Mouse (Mus musculus): ENCODE data around the gene Zbp1.

The Zbp1 gene

DNA sequence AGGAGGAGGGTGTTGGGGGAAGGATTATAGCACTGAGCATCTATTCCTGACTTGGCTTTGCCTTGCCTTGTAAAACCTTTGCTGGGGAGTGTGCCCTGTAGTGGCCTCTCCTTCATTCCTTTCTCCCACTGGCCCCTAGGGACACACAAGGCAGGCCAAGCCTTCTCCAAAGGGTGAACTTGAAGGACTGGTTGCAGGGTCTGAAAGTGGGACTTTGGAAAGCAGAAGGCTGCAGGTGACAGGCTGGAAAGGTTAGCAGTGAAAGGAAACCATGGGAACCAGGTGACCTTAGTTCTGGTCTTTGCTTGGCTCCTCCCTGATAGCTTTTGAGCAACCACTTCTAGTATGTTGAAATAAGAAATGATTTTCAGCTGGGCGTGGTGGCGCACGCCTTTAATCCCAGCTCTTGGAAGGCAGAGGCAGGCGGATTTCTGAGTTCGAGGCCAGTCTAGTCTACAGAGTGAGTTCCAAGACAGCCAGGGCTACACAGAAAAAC, 912 bp downstream of the Zbp1 start:
- no peak for ATAC-seq (ENCODE audit: insufficient number of reproducible peaks, low FRiP score, low TSS enrichment)

DNA sequence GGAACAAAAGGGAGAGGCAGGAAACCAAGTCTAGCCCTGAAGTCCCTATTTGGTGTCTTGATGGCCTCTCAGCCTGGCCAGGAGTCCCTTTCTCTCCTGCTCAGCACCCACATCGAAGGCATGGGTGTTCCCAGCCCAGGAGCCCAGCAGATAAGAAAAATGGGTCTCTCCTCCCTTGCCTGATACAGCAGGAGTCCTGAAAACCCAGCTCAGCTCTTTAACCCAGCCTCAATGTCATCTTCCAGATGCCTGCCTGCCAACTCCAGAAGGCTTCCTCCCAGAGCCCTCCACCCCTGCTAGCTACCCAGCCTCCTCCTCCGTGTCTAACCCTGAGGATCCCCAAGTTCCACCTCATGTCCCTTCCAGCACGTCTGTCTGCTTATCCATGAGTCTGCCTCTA, 1.5 kb downstream of the Zbp1 start:
- ATAC-seq (ENCODE audit: insufficient number of reproducible peaks, low FRiP score, low TSS enrichment): no peak

DNA sequence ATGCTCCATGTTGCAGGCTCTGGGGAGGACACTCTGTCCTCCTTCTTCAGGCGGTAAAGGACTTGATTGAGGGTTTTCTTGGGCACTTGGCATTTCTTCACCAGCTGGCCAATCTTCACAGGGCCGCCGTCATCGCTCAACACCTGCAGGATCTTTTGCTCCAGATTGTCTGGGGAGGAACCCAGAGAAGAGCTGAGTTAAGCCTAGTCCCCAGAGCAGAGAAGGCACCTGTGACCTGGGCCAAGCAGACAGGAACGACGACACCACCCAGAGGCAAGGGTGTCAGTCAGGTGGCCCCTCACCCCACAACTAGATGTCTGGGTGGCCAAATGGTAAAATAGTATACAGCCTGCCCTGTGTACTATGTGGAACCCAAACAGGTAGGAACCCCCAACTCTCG, 1.9 kb downstream of the Zbp1 start:
- no peak for ATAC-seq (ENCODE audit: insufficient number of reproducible peaks, low FRiP score, low TSS enrichment)

DNA sequence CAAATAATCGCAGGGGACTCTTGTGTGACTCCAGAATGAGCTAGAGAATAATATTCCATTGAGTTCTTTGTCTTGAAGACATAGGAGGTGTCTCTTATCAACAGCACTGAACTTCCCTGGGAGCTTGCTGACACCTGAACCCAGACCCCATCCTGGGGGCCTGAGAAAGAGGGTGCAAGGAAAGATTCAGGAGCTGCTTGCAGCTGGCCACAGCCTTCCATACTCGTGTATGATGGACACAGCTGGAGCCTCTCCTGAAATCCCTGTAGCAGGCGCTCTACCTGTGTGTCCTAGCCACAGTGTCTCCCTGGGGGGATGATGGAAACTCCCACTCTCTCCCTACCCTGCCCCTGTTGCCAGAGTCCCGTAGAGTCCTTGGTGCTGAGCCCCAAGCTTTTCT, 6.5 kb downstream of the Zbp1 start:
- ATAC-seq (ENCODE audit: insufficient number of reproducible peaks, low FRiP score, low TSS enrichment): no peak

DNA sequence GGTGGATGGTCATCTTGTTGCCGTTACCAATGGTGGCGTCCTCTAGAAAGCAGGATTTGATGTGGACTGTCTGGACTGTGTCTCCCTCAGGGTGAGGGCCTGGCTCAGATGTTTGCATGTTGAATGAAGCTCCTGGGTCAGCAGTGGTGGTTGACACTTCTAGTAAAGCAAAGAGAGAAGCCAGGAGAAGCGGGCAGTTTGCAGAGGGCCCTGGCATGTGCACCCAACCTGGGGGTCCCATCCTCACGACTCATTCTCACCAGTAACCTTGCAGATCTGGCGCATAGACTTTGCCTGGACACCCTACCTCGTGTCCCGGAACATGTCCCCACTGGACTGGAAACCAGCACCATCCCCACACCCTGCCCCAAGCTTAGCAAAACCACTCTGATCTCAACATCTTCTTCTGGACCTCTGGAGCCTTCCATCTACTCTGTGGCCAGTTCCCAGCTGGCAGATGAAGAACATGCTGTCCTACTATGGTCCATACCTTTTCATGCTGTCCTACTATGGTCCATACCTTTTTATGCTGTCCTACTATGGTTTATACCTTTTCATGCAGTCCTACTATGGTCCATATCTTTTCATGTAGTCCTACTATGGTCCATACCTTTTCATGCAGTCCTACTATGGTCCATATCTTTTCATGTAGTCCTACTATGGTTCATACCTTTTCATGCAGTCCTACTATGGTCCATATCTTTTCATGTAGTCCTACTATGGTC, 9.5 kb downstream of the Zbp1 start:
- no peak for ATAC-seq (ENCODE audit: insufficient number of reproducible peaks, low FRiP score, low TSS enrichment)

DNA sequence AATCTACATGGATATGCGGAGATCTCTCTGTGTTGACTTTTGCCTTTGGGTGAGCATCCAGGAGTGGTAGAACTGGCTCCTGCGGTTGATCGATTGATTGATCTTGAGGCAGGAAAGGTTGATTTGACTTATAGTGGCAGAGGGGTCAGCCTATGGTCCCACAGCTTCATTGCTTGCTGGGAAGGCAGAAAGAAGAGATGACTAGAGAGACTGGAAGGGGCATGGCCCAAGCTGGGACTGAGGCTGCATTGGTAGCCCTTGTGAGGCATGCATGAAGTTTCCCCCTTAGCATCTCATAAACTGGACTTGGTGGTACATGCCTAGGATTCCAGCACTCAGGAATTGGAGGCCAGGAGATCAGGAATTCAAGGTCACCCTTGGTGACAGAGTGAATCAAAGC, 11.7 kb downstream of the Zbp1 start:
- no peak for ATAC-seq (ENCODE audit: insufficient number of reproducible peaks, low FRiP score, low TSS enrichment)

DNA sequence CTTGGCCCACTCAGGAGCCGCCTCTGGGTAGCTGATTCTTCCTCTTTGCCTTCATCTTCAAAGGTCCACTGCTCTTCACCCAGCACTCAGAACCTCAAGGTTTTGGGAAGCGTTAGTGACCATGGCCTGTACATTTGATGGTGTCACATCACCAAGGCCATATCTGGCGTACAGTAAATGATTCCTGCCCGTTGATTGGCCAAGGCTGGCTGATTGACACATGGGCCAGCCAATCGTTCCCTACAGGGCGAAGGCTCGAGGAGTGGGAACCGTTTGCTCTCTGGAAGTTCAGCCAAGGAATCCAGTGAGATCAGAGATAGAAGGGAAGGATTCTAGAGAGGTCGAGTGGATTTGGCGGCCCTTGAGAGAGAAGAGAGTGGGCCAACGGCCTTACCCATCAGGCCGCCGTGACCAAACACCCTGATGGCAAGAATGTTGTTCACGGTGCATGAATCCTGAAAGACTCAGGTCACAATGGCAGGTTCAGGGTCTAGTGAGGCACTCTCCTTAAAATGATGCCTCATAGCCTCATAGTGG, 13.1 kb downstream of the Zbp1 start:
- no peak for ATAC-seq (ENCODE audit: insufficient number of reproducible peaks, low FRiP score, low TSS enrichment)

DNA sequence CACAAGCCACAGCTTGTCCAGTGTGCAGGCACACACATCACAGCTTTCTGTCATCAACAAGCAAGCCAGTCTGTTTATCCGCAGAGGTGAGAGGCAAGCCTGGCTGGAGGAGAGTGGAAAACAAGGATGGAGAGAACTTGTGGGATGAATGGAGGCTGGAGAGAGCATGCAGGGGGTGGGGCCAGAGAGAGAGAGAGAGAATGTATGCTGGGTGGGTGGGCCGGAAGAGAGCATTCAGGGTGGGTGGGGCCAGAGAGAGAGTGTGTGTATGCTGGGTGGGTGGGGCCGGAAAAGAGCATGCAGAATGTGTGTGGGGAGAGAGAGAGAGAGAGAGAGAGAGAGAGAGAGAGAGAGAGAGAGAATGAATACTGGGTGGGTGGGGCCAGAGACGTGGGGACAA, 14.1 kb downstream of the Zbp1 start:
- ATAC-seq (ENCODE audit: insufficient number of reproducible peaks, low FRiP score, low TSS enrichment): no peak

DNA sequence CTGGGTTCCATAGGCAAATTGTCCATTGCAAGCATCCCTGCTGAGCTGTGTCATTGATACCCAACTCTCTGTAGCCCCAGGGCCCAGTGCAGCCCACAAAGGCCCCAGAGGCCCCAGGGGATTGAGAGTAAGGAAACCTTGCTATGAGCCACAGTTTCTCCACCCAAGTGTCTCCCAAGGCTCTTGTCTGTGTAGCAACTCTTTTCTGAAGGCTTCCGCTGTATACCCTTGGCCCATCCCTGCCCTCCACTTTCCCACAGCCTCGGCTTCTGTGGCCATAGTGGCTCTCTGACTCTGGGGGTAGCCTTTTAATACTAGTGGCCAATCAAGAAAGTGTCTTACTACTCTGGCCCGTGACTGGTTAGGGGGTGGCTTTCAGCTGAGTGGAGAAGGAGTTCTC, 15.0 kb downstream of the Zbp1 start:
- no peak for ATAC-seq (ENCODE audit: insufficient number of reproducible peaks, low FRiP score, low TSS enrichment)

DNA sequence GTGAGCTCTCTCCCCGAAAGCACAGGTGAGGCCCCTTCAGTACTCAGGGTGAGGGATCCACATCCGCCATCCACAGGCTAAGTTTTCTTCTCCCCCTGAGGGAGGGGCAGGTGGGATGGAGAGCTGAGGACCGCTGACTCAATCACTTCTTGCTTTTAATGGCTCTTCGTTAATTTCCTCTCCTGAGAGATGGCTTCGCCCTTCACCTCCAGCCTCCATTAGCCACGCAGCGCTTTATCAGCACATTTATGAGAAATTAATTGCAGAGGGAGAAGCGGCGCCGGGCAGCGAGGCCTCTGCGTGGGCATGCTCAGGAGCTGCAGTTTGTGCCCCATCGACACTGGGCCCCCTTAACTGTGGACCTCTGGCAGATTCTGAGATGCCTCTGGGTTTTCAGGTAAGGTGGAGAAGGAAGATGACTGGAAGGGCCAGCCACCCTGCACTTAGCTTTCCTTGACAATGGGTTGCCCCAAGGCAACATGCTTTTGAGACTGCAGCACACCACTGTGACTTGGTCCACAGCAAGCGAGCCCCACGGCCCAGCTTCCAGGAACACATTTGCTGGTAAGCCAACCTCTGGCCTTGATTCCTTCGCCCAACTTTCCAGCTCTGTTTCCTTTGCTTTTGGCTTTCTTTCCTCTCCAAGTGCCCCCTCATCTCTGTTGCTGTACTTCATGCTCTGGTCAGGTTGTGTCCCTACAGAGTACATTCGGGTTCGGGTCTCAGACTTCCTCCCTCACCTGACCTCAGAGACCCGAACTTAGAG, 15.6 kb downstream of the Zbp1 start:
- ATAC-seq (ENCODE audit: insufficient number of reproducible peaks, low FRiP score, low TSS enrichment): no peak

DNA sequence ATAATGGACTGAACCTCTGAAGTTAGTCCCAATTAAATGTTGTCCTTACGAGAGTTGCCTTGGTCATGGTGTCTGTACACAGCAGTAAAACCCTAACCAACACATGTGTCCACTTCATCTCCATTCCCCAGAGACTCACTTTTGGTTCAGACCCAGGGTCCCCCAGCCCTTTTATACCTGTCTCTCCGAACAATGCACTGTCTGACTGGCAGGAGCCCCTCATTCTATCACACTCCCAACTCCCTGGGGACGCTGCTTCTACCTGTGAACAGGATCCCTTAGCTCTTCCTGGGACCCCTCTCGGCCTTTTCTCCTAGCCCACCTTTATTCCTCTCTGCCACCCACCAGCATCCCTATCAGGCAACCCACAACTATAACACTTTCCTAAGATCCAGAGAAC, 23.9 kb downstream of the Zbp1 start:
- ATAC-seq (ENCODE audit: insufficient number of reproducible peaks, low FRiP score, low TSS enrichment): no peak

DNA sequence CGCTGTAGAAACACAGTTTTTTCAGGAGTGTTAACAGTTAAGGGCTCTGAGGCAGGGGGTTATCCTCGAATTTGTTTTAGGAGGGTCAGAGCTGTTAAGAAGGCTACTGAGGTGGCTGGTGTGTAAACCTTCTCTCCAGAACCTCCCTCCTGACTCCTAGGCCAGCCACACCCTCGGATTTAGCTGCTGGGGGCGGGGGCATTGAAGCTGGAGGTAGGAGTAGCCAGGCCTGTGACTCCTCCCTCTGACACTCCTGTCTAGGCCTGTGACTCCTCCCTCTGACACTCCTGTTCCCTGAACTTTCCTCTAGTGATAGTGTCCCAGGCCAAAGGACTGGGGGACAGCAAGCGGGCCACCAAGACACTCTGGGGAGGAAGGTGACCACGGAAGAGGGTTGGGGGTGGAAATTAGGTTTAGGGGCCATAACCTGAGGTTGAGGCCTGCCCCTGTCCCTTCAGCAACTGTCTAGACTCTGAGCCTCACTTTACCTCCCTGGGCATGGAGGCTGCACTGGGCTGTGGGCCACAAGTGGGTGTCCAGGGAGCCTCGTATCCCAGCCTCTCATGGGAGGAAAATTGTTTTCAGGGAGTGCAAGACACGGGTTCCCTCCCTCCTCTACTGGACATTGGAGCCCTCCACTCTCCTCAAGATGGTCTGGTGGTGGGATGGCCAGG, 31.4 kb downstream of the Zbp1 start:
- ATAC-seq (ENCODE audit: insufficient number of reproducible peaks, low FRiP score, low TSS enrichment): no peak

DNA sequence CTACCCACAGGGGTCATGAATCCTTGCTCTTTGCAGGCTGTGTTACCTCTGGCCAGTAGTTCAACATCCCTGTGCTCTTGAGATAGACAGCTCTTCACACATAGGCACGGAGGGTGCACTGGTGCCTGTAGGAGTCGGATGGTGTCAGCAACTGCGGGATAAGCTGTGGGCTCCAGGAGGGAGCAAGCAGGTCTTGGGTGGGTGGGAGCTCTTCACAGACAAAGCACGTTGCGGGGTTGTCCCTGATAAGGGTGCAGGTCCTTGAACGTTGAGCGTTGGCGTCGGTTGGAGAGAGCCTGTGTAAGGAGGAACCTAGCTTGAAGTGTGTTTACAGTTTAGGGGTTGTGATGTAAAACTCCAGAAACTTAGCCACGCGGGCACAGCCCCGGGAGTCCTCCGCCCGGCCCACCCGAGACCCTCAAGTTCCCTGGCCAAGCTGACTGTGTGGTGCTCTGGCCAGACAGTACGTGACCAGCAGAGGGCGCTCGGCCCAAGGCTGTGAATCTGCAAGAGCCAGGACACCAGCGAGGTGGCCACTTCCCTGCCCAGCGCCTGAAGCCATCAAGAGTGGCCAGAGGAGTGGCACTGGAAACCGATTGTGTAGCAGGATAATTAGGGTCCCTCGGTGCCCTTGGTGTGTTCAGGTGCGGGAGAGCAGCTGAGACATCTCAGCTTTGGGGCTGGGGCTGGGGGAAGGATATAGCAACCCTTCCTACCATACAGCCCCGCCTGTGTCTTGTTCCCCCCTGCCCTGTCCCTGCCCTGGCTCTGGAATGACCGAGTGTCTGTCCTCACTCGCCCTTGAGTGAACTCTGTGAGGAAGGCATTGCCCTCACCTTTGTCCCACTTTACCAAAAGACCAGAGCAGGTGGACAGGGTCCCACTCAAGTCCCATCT, 32.4 kb downstream of the Zbp1 start:
- peak; percentile 45; the same call in 1 of the 2 replicates for ATAC-seq (ENCODE audit: insufficient number of reproducible peaks, low FRiP score, low TSS enrichment)

DNA sequence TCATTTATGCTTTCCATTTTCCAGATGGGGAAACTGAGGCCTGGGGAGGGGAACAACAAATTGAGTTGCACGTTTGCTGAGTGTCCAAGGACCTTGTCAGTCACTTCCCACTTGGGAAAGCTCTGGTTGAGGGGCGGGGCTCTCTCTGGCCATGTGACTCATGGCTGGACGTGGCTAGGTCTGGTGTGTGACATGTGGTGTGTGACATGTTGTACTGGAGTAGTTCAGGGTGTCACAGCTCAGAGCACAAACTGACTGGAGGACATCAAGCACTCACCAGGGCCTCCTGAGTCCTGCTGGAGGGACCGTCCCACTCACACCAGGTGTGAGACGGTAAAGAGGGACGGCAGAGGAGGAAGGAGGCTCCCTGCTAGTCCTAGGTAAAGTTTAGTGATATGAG, 33.4 kb downstream of the Zbp1 start:
- ATAC-seq (ENCODE audit: insufficient number of reproducible peaks, low FRiP score, low TSS enrichment): no peak

DNA sequence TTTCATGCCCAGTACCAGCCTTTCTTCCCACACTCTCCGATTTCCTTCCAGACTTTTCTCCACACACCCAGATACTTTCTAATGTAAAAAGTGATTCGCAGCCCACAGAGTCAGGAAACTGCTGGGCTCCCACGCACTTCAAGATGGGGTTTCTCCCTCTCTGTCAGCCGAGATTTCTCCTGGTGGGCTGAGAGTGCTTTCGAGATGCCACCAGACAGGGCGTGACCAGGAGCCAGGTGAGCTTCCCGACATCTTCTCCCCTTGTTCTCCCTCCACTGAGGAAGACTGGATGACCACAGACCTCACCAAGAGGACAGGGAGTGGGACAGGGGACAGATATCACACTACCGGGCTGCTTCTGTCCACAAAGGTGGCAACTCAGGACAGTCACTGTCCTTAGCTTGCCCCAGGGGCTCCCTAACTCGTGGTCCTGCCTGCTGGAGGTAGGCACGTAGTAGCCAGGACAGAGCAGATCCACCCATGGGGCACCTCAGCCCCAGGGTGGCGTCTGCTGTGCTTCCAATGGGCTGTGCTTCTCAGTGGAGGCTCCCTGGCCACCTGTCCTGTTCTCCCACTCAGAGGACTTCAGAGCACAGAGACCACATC, 34.1 kb downstream of the Zbp1 start:
- ATAC-seq (ENCODE audit: insufficient number of reproducible peaks, low FRiP score, low TSS enrichment): no peak

DNA sequence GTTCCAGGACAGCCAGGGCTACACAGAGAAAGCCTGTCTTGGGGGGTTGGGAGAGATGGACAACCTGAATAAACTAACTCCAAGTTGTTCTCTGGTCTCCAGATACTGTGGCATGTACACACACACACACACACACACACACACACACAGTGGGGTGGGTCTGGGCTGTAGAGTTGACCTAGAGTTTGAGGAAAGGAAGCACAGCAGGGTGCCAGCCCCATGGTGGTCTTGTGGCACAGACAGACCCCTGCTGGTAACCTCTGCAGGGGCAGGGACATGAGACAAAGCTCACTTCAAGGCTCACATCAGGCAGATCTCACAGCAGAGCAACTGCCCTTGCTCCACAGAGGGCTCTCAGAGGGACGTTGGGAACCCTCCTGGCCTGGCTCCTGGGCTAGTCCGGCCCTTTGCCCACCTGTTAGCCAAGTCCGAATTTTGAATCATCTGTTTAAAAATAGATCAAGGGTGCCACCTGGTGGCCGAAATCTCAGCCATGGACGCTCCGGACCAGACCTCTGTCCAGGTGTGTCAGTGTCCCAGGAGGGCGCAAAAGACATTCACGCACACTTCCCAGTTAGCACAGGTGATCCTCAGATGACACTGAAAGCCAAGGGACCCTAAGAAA, 34.8 kb downstream of the Zbp1 start:
- no peak for ATAC-seq (ENCODE audit: insufficient number of reproducible peaks, low FRiP score, low TSS enrichment)

DNA sequence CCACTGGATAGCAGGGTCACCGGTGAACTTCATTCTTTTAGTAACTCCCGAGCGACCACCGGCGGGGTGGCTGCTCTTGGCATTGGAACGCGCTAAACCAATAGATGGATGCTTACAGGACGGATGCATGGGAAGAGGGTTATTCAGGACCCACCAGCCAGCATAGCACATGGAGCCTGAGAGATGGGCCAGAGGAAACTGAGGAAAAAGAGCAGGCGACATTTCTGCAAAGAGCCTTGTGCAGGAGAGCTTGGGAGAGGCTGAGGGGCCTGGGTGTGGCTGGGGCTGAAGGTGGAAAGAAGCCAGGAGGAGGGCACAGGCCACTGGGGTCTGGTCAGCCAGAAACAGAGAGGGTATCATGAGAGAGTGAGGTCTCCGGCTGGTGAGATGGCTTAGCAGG, 35.4 kb downstream of the Zbp1 start:
- no peak for ATAC-seq (ENCODE audit: insufficient number of reproducible peaks, low FRiP score, low TSS enrichment)

DNA sequence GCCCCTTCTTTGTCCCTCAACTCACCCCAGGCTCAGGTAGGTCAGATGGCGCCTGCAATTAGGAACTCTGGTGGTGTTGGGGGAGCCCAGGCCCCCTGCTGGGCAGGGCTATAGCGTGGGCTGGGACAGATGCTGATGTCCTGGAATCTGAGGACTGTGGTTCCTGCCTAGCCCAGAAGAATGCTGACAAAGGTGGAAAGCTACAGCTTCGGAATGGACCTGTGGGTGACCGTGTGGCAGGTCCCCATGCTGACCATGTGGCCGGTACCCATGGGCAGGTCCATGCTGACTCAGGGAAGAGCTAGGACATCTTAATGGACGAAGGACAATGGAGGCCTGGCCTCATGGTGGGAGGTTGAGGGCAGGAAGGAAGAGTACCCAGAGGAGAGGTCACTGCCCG, 35.9 kb downstream of the Zbp1 start:
- ATAC-seq (ENCODE audit: insufficient number of reproducible peaks, low FRiP score, low TSS enrichment): no peak

DNA sequence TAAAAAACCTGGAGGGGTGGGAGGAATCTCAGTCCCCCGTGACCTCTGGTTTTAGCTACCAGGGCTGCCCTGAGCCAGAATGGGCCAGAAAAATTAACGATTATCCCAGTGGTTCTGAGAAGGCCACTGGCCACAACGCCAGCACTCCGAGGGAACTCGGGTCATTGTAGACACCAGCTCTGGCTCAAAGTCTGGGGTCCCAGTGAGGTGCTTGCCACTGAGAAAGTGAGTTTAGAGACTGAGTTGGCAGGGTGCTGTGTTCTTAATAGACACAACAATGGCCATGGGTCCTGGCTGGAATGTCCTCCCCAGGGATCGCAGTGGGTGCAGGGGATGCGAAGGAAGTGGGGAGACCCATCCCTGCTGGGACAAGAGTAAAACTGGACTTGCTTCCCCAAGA, 36.8 kb downstream of the Zbp1 start:
- ATAC-seq (ENCODE audit: insufficient number of reproducible peaks, low FRiP score, low TSS enrichment): no peak

Measured in cerebellum, adult (tissue).